Mouse (Mus musculus) ES-E14 (cell line): ENCODE data around the gene Dlg2. TPM values are rescaled to one million over a fixed set of nuclear protein-coding genes. Genes with fewer than 3 reads are reported as not detected.

Experiments
- DNase-seq: peaks from one replicate; pipeline ENCODE4 v3.0.0-alpha.2; 2013; ENCODE audit warnings: low read depth, low spot score
- H3K27ac ChIP-seq: 2 replicates; pipeline ENCODE4 v1.5.1; 2012; ENCODE audit warnings: low read depth, mild to moderate bottlenecking, low read length, moderate library complexity, mixed read lengths; ENCODE audit not compliant: poor library complexity, insufficient read depth, severe bottlenecking
- H3K36me3 ChIP-seq: 2 replicates; pipeline ENCODE4 v1.6.1; 2012; ENCODE audit warnings: mild to moderate bottlenecking, low read length, moderate library complexity, mixed read lengths; ENCODE audit not compliant: control insufficient read depth, poor library complexity, insufficient read depth, severe bottlenecking
- H3K4me1 ChIP-seq, 2 experiments: fragments of 150-350 bp in 1 of 2; sonication (generic) in 1 of 2; 2 replicates each; pipeline ENCODE4 v1.6.1; 2012; ENCODE audit warnings: low read length in 2 of 2, mild to moderate bottlenecking in 1 of 2, mixed read lengths in 1 of 2; ENCODE audit not compliant: control insufficient read depth in 2 of 2, insufficient read depth in 2 of 2, poor library complexity in 1 of 2
- H3K4me3 ChIP-seq, 2 experiments: fragments of 150-350 bp in 1 of 2; sonication (generic) in 1 of 2; 2 replicates each; pipeline ENCODE4 v1.5.1; 2012; ENCODE audit warnings: low read length in 2 of 2, low read depth in 1 of 2, mild to moderate bottlenecking in 1 of 2, mixed read lengths in 1 of 2; ENCODE audit not compliant: insufficient read depth in 1 of 2, poor library complexity in 1 of 2, severe bottlenecking in 1 of 2
- H3K9ac ChIP-seq: 2 replicates; pipeline ENCODE4 v1.6.1; 2012; ENCODE audit warnings: low read depth, mild to moderate bottlenecking, low read length, mixed read lengths; ENCODE audit not compliant: poor library complexity, insufficient read depth, severe bottlenecking
- H3K9me3 ChIP-seq: fragments of 150-350 bp; sonication (generic); 2 replicates; pipeline ENCODE4 v1.6.1; 2012; ENCODE audit warnings: low read depth, mild to moderate bottlenecking, low read length; ENCODE audit not compliant: control insufficient read depth, insufficient read depth
- CHD2 ChIP-seq: IDR thresholded peaks from 2 replicates; pipeline ENCODE4 v1.6.1; 2014; ENCODE audit warnings: mild to moderate bottlenecking, low read depth, low read length, inconsistent platforms
- HCFC1 ChIP-seq: IDR thresholded peaks from 2 replicates; pipeline ENCODE4 v1.6.1; 2012; ENCODE audit warnings: low read length, inconsistent platforms, borderline replicate concordance; ENCODE audit not compliant: insufficient read depth
- MAFK ChIP-seq: IDR thresholded peaks from 2 replicates; pipeline ENCODE4 v1.6.1; 2014; ENCODE audit warnings: mild to moderate bottlenecking, low read depth, low read length, inconsistent platforms; ENCODE audit not compliant: insufficient read depth
- ZC3H11A ChIP-seq: IDR thresholded peaks from 2 replicates; pipeline ENCODE4 v1.6.1; 2012; ENCODE audit warnings: low read depth, mild to moderate bottlenecking, inconsistent platforms, low read length, borderline replicate concordance
- ZNF384 ChIP-seq: IDR thresholded peaks from 2 replicates; pipeline ENCODE4 v1.6.1; 2012; ENCODE audit warnings: low read depth, low read length, inconsistent platforms
- in situ Hi-C, 2 experiments: fragments of 600-800 bp; cut with MboI; formaldehyde crosslinking; loops; one replicate each; pipeline ENCODE4 v1.15.1; 2025; ENCODE audit warnings: low sequenced_read_pairs in 2 of 2, inconsistent platforms in 1 of 2; ENCODE audit not compliant: unreplicated experiment in 2 of 2
- total RNA-seq: library from RNA; depleted of rRNA; stranded (reverse); fragments of 300-350 nt; gene quantifications from 2 replicates; pipeline ENCODE4 v1.2.3, GENCODE M21; 2012

The Dlg2 gene
- total RNA-seq, 1 experiment = 0.13 TPM

DNA sequence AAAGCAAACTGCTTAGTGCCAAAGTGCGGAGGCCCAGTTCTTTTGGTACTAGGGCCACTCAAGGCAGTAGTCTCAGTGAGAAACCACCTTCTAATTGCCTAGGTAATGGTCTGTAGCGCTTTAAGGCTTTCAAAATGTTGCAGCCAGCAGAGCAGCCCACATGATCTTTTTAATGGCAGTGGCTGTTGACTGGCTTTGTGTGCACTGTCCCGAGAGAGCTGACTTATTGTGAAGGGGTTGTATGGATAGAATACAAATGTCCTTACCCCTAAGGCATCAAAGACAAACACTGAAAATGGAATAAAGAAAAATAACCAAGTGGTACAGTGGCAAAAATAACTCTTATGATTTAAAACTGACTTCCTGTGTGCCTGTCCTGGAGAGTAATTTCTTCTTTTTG is 1443.3 kb downstream of the Dlg2 start:
- in situ Hi-C loops = no loop called here
- no peak for DNase-seq
- no peak overlapping the region for H3K4me3 ChIP-seq
- no peak overlapping the region for H3K27ac ChIP-seq
- no peaks in the 10 kb centered on the region for H3K36me3 ChIP-seq
- no peaks in the 10 kb centered on the region for H3K4me1 ChIP-seq
- H3K9me3 ChIP-seq = no peaks in the 10 kb centered on the region
- H3K9ac ChIP-seq = no peak overlapping the region
- TF ChIP-seq CHD2 = no peak
- TF ChIP-seq MAFK = no peak
- no peak for TF ChIP-seq ZNF384
- TF ChIP-seq HCFC1 = no peak
- TF ChIP-seq ZC3H11A = no peak

DNA sequence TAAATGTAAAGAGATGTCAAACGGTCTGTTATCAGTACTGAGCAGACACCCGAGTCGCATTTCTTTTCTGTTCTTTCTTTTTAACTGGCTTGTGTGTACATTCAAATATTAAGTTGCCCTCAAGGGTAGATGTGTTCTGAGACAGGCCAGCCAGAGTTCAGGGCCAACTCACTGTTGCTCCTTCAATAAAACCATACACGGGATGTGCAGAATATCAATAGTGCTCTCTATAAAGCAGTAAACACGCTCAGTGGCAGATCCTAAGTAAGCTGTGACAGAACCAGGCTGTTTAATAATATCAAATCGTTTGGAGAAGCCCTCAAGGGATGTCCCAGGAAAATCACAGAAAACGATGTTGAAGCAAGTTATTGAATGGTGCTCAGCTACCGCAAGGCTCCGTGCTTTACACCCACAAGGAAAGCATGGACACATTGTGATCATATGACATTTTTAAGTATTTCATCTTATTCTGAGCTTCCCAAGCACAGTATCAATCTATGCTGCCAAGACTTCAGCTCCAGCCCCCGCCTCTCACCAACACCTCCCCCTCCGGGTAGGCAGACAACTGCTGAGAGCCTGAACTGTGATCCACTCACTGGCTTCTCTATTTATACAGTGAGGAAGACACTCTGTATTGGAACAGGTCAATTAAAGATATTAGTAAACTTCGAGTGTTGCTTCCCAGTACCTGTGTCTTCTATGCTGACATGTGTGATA is 1458.6 kb downstream of the Dlg2 start:
- no peak for DNase-seq
- in situ Hi-C loops = no loop called here
- no peaks in the 10 kb centered on the region for H3K36me3 ChIP-seq
- H3K4me1 ChIP-seq = no peaks in the 10 kb centered on the region
- no peak overlapping the region for H3K4me3 ChIP-seq
- no peak overlapping the region for H3K27ac ChIP-seq
- H3K9me3 ChIP-seq = no peaks in the 10 kb centered on the region
- TF ChIP-seq ZC3H11A (no peak), ZNF384 (no peak), MAFK (no peak), HCFC1 (no peak), CHD2 (no peak)
- H3K9ac ChIP-seq = no peak overlapping the region

DNA sequence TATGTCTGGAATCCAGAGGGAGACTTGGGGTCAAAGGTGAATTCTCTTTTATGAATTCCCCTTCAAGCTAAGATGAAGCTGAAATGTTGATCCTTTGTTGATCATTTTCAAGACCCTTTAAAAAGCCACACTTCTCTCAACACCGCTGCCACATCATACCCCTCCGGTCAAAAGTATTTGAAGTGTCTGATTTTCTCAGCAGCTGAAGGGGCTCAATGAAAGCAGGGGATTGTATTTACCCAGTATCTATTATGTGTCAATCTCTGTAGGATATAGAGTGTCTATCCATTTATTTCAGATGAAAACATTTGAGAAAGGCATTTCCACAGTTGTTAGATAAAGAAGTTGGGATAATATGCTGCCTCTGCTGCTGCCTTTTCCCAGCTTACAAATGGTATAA is 1459.7 kb downstream of the Dlg2 start:
- Histone ChIP-seq H3K27ac (no peak overlapping the region), H3K9me3 (no peaks in the 10 kb centered on the region), H3K9ac (no peak overlapping the region), H3K4me3 (no peak overlapping the region), H3K36me3 (no peaks in the 10 kb centered on the region), H3K4me1 (no peaks in the 10 kb centered on the region)
- DNase-seq = no peak
- TF ChIP-seq HCFC1 (no peak), ZNF384 (no peak), CHD2 (no peak), MAFK (no peak), ZC3H11A (no peak)
- in situ Hi-C loops = no loop called here

DNA sequence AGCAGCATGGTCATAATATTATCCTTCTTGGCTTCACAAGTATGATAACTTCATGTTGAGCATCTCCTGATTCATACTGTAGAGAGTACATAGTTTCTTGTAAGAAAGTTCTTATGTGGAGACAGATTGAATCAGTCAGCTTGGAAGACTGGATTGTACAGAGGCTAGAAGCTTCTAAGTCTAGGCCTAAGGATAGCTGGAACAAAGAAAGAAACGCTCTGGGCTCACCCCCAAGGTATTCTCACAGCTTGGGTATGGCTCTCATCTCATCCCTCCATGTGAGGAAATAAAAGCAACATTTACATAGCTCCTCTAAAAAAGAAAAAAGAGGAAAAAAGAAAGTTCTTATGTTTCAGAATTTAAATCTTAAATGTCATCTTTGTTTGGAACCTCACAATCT is 1466.8 kb downstream of the Dlg2 start:
- in situ Hi-C loops = no loop called here
- no peak for TF ChIP-seq ZC3H11A
- no peak for TF ChIP-seq HCFC1
- no peak for TF ChIP-seq ZNF384
- TF ChIP-seq CHD2 = no peak
- TF ChIP-seq MAFK = no peak

DNA sequence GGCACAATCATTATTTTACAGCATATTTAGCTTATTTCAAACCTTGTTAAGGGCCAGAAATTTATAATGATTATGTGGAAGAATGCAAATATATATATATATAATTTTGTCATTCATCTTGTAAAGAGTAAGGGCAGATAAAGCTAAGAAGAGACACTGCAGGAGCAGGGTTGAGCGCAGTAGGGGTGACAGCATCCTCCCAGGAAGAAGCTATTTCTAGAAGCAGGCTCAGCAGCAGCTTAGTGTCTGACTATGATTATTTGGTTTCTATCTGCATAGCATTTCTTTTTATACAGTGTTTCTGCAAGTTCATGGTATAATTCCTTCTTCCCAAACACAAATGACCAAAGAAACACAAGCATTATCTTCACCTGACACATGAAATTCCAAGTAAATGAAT is 1479.1 kb downstream of the Dlg2 start:
- Histone ChIP-seq H3K9ac (no peak overlapping the region), H3K4me3 (no peak overlapping the region), H3K4me1 (no peaks in the 10 kb centered on the region), H3K27ac (no peak overlapping the region), H3K36me3 (no peaks in the 10 kb centered on the region), H3K9me3 (no peaks in the 10 kb centered on the region)
- no peak for DNase-seq
- in situ Hi-C loops = no loop called here
- TF ChIP-seq CHD2 (no peak), HCFC1 (no peak), ZNF384 (no peak), MAFK (no peak), ZC3H11A (no peak)

More for the DNA sequence above, 1466.8 kb downstream of the Dlg2 start:
- no peak for DNase-seq
- H3K4me3 ChIP-seq = no peak overlapping the region
- H3K4me1 ChIP-seq = no peaks in the 10 kb centered on the region
- no peaks in the 10 kb centered on the region for H3K36me3 ChIP-seq
- no peak overlapping the region for H3K27ac ChIP-seq
- no peaks in the 10 kb centered on the region for H3K9me3 ChIP-seq
- no peak overlapping the region for H3K9ac ChIP-seq
